Mouse (Mus musculus): Measurements from ENCODE around the gene Slc35b1.

The Slc35b1 gene

GRCm38 (mm10) chr11:95366280-95366897, 18.1 kb upstream of the Slc35b1 start:
- DNase-seq (ENCODE audit: low spot score) = no peak

- peak; percentile 70 for DNase-seq (ENCODE audit: low spot score)
These were observed 17.3 kb upstream of the Slc35b1 start for GRCm38 (mm10) chr11:95367011-95367735.

- no peak for DNase-seq (ENCODE audit: low spot score)
These were observed 16.2 kb upstream of the Slc35b1 start for GRCm38 (mm10) chr11:95368231-95368823.

- DNase-seq (ENCODE audit: low spot score) = no peak
These were observed 15.6 kb upstream of the Slc35b1 start for GRCm38 (mm10) chr11:95368871-95369270.

- DNase-seq (ENCODE audit: low spot score) = no peak
These were observed 14.3 kb upstream of the Slc35b1 start for GRCm38 (mm10) chr11:95369964-95370890.

- no peak for DNase-seq (ENCODE audit: low spot score)
These were observed 13.3 kb upstream of the Slc35b1 start for GRCm38 (mm10) chr11:95371182-95371581.

GRCm38 (mm10) chr11:95378926-95379325, 5.6 kb upstream of the Slc35b1 start:
- no peak for DNase-seq (ENCODE audit: low spot score)

- no peak for DNase-seq (ENCODE audit: low spot score)
These were observed 4.9 kb upstream of the Slc35b1 start for GRCm38 (mm10) chr11:95379552-95379951.

GRCm38 (mm10) chr11:95380711-95381110, 3.8 kb upstream of the Slc35b1 start:
- DNase-seq (ENCODE audit: low spot score) = no peak

- no peak for DNase-seq (ENCODE audit: low spot score)
These were observed 3.3 kb upstream of the Slc35b1 start for GRCm38 (mm10) chr11:95381146-95381545.

- no peak for DNase-seq (ENCODE audit: low spot score)
These were observed 1.0 kb upstream of the Slc35b1 start for GRCm38 (mm10) chr11:95383331-95383986.

GRCm38 (mm10) chr11:95384004-95384318, 531 bp upstream of the Slc35b1 start:
- DNase-seq (ENCODE audit: low spot score) = no peak

- no peak for DNase-seq (ENCODE audit: low spot score)
These were observed 455 bp downstream of the Slc35b1 start for GRCm38 (mm10) chr11:95384973-95385320.

GRCm38 (mm10) chr11:95387354-95387753, 2.9 kb downstream of the Slc35b1 start:
- no peak for DNase-seq (ENCODE audit: low spot score)

- DNase-seq (ENCODE audit: low spot score) = no peak
These were observed 4.5 kb downstream of the Slc35b1 start for GRCm38 (mm10) chr11:95389006-95389405.

- DNase-seq (ENCODE audit: low spot score) = no peak
These were observed 5.9 kb downstream of the Slc35b1 start for GRCm38 (mm10) chr11:95390420-95390819.

- no peak for DNase-seq (ENCODE audit: low spot score)
These were observed 6.7 kb downstream of the Slc35b1 start for GRCm38 (mm10) chr11:95391201-95391600.

GRCm38 (mm10) chr11:95391743-95392142, 7.3 kb downstream of the Slc35b1 start:
- no peak for DNase-seq (ENCODE audit: low spot score)

GRCm38 (mm10) chr11:95392223-95392667, 7.8 kb downstream of the Slc35b1 start:
- no peak for DNase-seq (ENCODE audit: low spot score)

GRCm38 (mm10) chr11:95392708-95393499, 8.4 kb downstream of the Slc35b1 start:
- DNase-seq (ENCODE audit: low spot score) = no peak

GRCm38 (mm10) chr11:95393500-95393816, 9.0 kb downstream of the Slc35b1 start:
- DNase-seq (ENCODE audit: low spot score) = no peak

Measured in T-cell, adult 2 months (primary cell).